Mouse (Mus musculus) CH12.LX (cell line): ENCODE data around the gene Prdm2. TPM values are rescaled to one million over a fixed set of nuclear protein-coding genes. Genes with fewer than 3 reads are reported as not detected.

ENCODE experiments used
- DNase-seq: peaks from one replicate; pipeline ENCODE4 v3.0.0-alpha.2; 2013; ENCODE audit errors: extremely low read depth
- H3K27ac ChIP-seq: 2 replicates; pipeline ENCODE4 v1.5.1; 2012; ENCODE audit warnings: low read depth, mild to moderate bottlenecking, control low read depth, moderate library complexity; ENCODE audit not compliant: insufficient read depth
- H3K27me3 ChIP-seq: replicated peaks from 2 replicates; pipeline ENCODE3; 2012; ENCODE audit warnings: inconsistent platforms
- H3K36me3 ChIP-seq, 2 experiments: replicated peaks in 1 of 2; 2 replicates each; pipeline versions ENCODE3 to v1.6.1; 2012; ENCODE audit warnings: inconsistent platforms in 1 of 2, low read length in 1 of 2, mild to moderate bottlenecking in 1 of 2, mixed read lengths in 1 of 2, moderate library complexity in 1 of 2; ENCODE audit not compliant: control insufficient read depth in 1 of 2, insufficient read depth in 1 of 2
- H3K4me1 ChIP-seq, 2 experiments: 2 replicates each; pipeline ENCODE4 v1.6.1; 2012; ENCODE audit warnings: inconsistent platforms in 1 of 2, moderate library complexity in 1 of 2; ENCODE audit not compliant: insufficient read depth in 2 of 2, control insufficient read depth in 1 of 2
- H3K4me2 ChIP-seq: 2 replicates; pipeline ENCODE4 v1.6.1; 2012; ENCODE audit warnings: low read depth, mild to moderate bottlenecking, control low read depth; ENCODE audit not compliant: poor library complexity, insufficient read depth, severe bottlenecking
- H3K4me3 ChIP-seq, 3 experiments: fragments of 150-350 bp in 1 of 3; sonication (generic) in 1 of 3; replicated peaks in 1 of 3; 2 replicates each; pipeline versions ENCODE3 to v1.5.1; 2011 to 2012; ENCODE audit warnings: low read depth in 2 of 3, low read length in 2 of 3, mild to moderate bottlenecking in 2 of 3, moderate library complexity in 2 of 3, control low read depth in 1 of 3, improper control_type of control experiment in 1 of 3, inconsistent platforms in 1 of 3, mixed read lengths in 1 of 3; ENCODE audit not compliant: poor library complexity in 1 of 3
- H3K79me2 ChIP-seq: replicated peaks from 2 replicates; pipeline ENCODE4 v1.6.1; 2012; ENCODE audit warnings: mild to moderate bottlenecking, moderate library complexity; ENCODE audit not compliant: control insufficient read depth, poor library complexity, insufficient read depth, severe bottlenecking; ENCODE audit errors: extremely low read depth
- H3K9ac ChIP-seq: 2 replicates; pipeline ENCODE4 v1.6.1; 2012; ENCODE audit warnings: low read depth, mild to moderate bottlenecking, control low read depth, moderate library complexity; ENCODE audit not compliant: insufficient read depth
- H3K9me3 ChIP-seq: replicated peaks from 2 replicates; pipeline ENCODE3; 2012; ENCODE audit warnings: low read length, inconsistent platforms, mixed read lengths
- CHD1 ChIP-seq: IDR thresholded peaks from 2 replicates; pipeline ENCODE4 v1.6.1; 2012; ENCODE audit warnings: low read depth, low read length, improper control_type of control experiment, inconsistent platforms
- CHD2 ChIP-seq: IDR thresholded peaks from 2 replicates; pipeline ENCODE4 v1.6.1; 2011; ENCODE audit warnings: low read length, improper control_type of control experiment
- E2F4 ChIP-seq: IDR thresholded peaks from 2 replicates; pipeline ENCODE4 v1.6.1; 2011; ENCODE audit warnings: low read depth, low read length, improper control_type of control experiment; ENCODE audit not compliant: insufficient replicate concordance
- ELF1 ChIP-seq: IDR thresholded peaks from 2 replicates; pipeline ENCODE4 v1.6.1; 2014; ENCODE audit warnings: low read depth, mild to moderate bottlenecking, inconsistent platforms, low read length, improper control_type of control experiment
- EP300 ChIP-seq: IDR thresholded peaks from 2 replicates; pipeline ENCODE4 v1.6.1; 2011; ENCODE audit warnings: low read length, improper control_type of control experiment
- GABPA ChIP-seq: IDR thresholded peaks from 2 replicates; pipeline ENCODE4 v1.6.1; 2012; ENCODE audit warnings: low read depth, low read length, improper control_type of control experiment, inconsistent platforms; ENCODE audit not compliant: insufficient replicate concordance
- IRF4 ChIP-seq: IDR thresholded peaks from 2 replicates; pipeline ENCODE4 v1.6.1; 2014; ENCODE audit warnings: low read depth, mild to moderate bottlenecking, inconsistent platforms, low read length, improper control_type of control experiment
- MAFK ChIP-seq: IDR thresholded peaks from 2 replicates; pipeline ENCODE4 v1.6.1; 2011; ENCODE audit warnings: low read length, improper control_type of control experiment; ENCODE audit not compliant: insufficient replicate concordance
- MEF2A ChIP-seq: IDR thresholded peaks from 2 replicates; pipeline ENCODE4 v1.6.1; 2014; ENCODE audit warnings: low read depth, mild to moderate bottlenecking, inconsistent platforms, low read length, improper control_type of control experiment, borderline replicate concordance
- MXI1 ChIP-seq: IDR thresholded peaks from 2 replicates; pipeline ENCODE4 v1.6.1; 2011; ENCODE audit warnings: mild to moderate bottlenecking, low read depth, low read length, improper control_type of control experiment
- MYC ChIP-seq: IDR thresholded peaks from 2 replicates; pipeline ENCODE4 v1.6.1; 2011; ENCODE audit warnings: low read depth, mild to moderate bottlenecking, improper control_type of control experiment, low read length
- PAX5 ChIP-seq: IDR thresholded peaks from 2 replicates; pipeline ENCODE4 v1.6.1; 2012; ENCODE audit warnings: low read length, inconsistent platforms, mixed read lengths
- POLR2A ChIP-seq: IDR thresholded peaks from 2 replicates; pipeline ENCODE4 v1.6.1; 2011; ENCODE audit warnings: low read depth, mild to moderate bottlenecking, improper control_type of control experiment, low read length
- RAD21 ChIP-seq: IDR thresholded peaks from 2 replicates; pipeline ENCODE4 v1.6.1; 2011; ENCODE audit warnings: low read depth, mild to moderate bottlenecking, low read length, improper control_type of control experiment, moderate library complexity
- RCOR1 ChIP-seq: conservative IDR thresholded peaks from 2 replicates; pipeline ENCODE4 v1.6.1; 2012; ENCODE audit warnings: low read depth, mild to moderate bottlenecking, inconsistent platforms, low read length, improper control_type of control experiment
- TCF12 ChIP-seq: IDR thresholded peaks from 2 replicates; pipeline ENCODE4 v1.6.1; 2014; ENCODE audit warnings: low read depth, mild to moderate bottlenecking, inconsistent platforms, low read length, improper control_type of control experiment
- ZNF384 ChIP-seq: IDR thresholded peaks from 2 replicates; pipeline ENCODE4 v1.6.1; 2012; ENCODE audit warnings: low read depth, low read length, improper control_type of control experiment, inconsistent platforms
- dilution Hi-C: fragments of 300-500 bp; cut with MboI; formaldehyde crosslinking; loops from 2 replicates; pipeline ENCODE4 v1.14.3; 2020; ENCODE audit warnings: low sequenced_read_pairs; ENCODE audit not compliant: extremely low pct_unique_long_range_greater_than_20kb, extremely low pct_ligation_motif_present
- in situ Hi-C: fragments of 300-500 bp; cut with MboI; formaldehyde crosslinking; loops from 3 replicates; pipeline ENCODE4 v1.14.3; 2019; ENCODE audit warnings: low sequenced_read_pairs, low pct_ligation_motif_present, low pct_unique_long_range_greater_than_20kb, mixed read lengths
- polyA plus RNA-seq: library from polyadenylated mRNA; unstranded; fragments of >175 nt; gene quantifications from 2 replicates; pipeline ENCODE4 v1.2.1, GENCODE M21; 2012; ENCODE audit warnings: low read depth; ENCODE audit not compliant: insufficient read length
- total RNA-seq, 2 experiments: library from RNA; depleted of rRNA; stranded (reverse); fragments of 300-350 nt in 1 of 2; fragments of >200 nt in 1 of 2; gene quantifications; 2 replicates each; pipeline ENCODE4 v1.2.3; 2012 to 2014

Prdm2 gene
- total and polyA plus RNA-seq, 3 experiments: 3.8 to 16.1 (median 7.1) TPM

GRCm38 (mm10) chr4:143213571-143213970 lies 776 bp upstream of the Prdm2 start:
- DNase-seq: no peak
- H3K9me3 ChIP-seq: no peaks in the 10 kb centered on the region
- in situ Hi-C loops: no loop called here
- H3K27me3 ChIP-seq: no peaks in the 10 kb centered on the region
- peaks cover 21% of the 10 kb centered on the region for H3K79me2 ChIP-seq
- no peak overlapping the region for H3K4me3 ChIP-seq
- dilution Hi-C loops: no loop called here
- peaks cover 0 to 2% of the 10 kb centered on the region in 2 experiments for H3K36me3 ChIP-seq
- TF ChIP-seq MEF2A: no peak
- TF ChIP-seq E2F4: no peak
- no peak for TF ChIP-seq GABPA
- no peak for TF ChIP-seq CHD1
- no peak for TF ChIP-seq ELF1
- no peak for TF ChIP-seq RCOR1
- no peak for TF ChIP-seq PAX5
- no peak for TF ChIP-seq MXI1
- TF ChIP-seq EP300: no peak
- no peak for TF ChIP-seq ZNF384
- no peak for TF ChIP-seq IRF4
- no peak for TF ChIP-seq MYC
- TF ChIP-seq CHD2: no peak
- TF ChIP-seq POLR2A: no peak
- TF ChIP-seq TCF12: no peak
- TF ChIP-seq MAFK: no peak
- no peak for TF ChIP-seq RAD21
- TF ChIP-seq, all 38 proteins: peak for 0
- no peak overlapping the region; the same call in 1 of the 2 replicates for H3K9ac ChIP-seq
- H3K4me2 ChIP-seq: no peak overlapping the region
- H3K27ac ChIP-seq: no peak overlapping the region
- peaks cover 11 to 36% of the 10 kb centered on the region in 2 experiments for H3K4me1 ChIP-seq

GRCm38 (mm10) chr4:143213175-143213479 lies 332 bp upstream of the Prdm2 start:
- H3K4me3 ChIP-seq: peak overlapping the region; percentile 22 to 93 (median 79)
- in situ Hi-C loops (no loop called here), dilution Hi-C loops (no loop called here)
- H3K27ac ChIP-seq: peak overlapping the region; percentile 78; the same call in 1 of the 2 replicates
- H3K9me3 ChIP-seq: no peaks in the 10 kb centered on the region
- peak overlapping the region; percentile 93 for H3K9ac ChIP-seq
- no peak for DNase-seq
- H3K36me3 ChIP-seq: peaks cover 0 to 2% of the 10 kb centered on the region in 2 experiments
- H3K4me2 ChIP-seq: peak overlapping the region; percentile 42
- no peak for TF ChIP-seq EP300
- H3K4me1 ChIP-seq: peaks cover 11 to 40% of the 10 kb centered on the region in 2 experiments
- H3K79me2 ChIP-seq: peaks cover 21% of the 10 kb centered on the region
- H3K27me3 ChIP-seq: no peaks in the 10 kb centered on the region
